Mouse (Mus musculus): Measurements from ENCODE around the gene Bcl10.
"Not testable (repeated sequence)": the region's sequence is repeated elsewhere in the genome, so short reads cannot be mapped to it uniquely, and the experiment has no call there.

The Bcl10 gene

GRCm38 (mm10) chr3:145913263-145913662 lies 9.3 kb upstream of the Bcl10 start:
- CTCF ChIA-PET = no interaction called here

GRCm38 (mm10) chr3:145913942-145914341 lies 8.7 kb upstream of the Bcl10 start:
- CTCF ChIA-PET = not testable (repeated sequence)

- CTCF ChIA-PET = no interaction called here
Observed at GRCm38 (mm10) chr3:145916374-145916773, 6.2 kb upstream of the Bcl10 start.

GRCm38 (mm10) chr3:145916826-145917225 lies 5.8 kb upstream of the Bcl10 start:
- CTCF ChIA-PET = no interaction called here

GRCm38 (mm10) chr3:145922971-145923370 lies 367 bp downstream of the Bcl10 start:
- CTCF ChIA-PET = no interaction called here

- CTCF ChIA-PET = no interaction called here
Observed at GRCm38 (mm10) chr3:145923874-145924577, 1.4 kb downstream of the Bcl10 start.

- CTCF ChIA-PET = interaction anchor here (0.7 to 1.5 kb wide), 2 partner anchors 12 to 13 kb away, joined by 3 to 5 read pairs; partner anchors contain the start of gene 2410004B18Rik
Observed at GRCm38 (mm10) chr3:145924649-145925337, 2.2 kb downstream of the Bcl10 start.

GRCm38 (mm10) chr3:145925506-145925905 lies 2.9 kb downstream of the Bcl10 start:
- CTCF ChIA-PET = interaction anchor here (0.7 to 1.5 kb wide), 2 partner anchors 11 to 12 kb away, joined by 3 to 5 read pairs; partner anchors contain the start of gene 2410004B18Rik

GRCm38 (mm10) chr3:145929525-145930400 lies 7.2 kb downstream of the Bcl10 start:
- CTCF ChIA-PET = no interaction called here

- CTCF ChIA-PET = no interaction called here
Observed at GRCm38 (mm10) chr3:145933845-145934244, 11.2 kb downstream of the Bcl10 start.

GRCm38 (mm10) chr3:145937505-145938404 lies 15.2 kb downstream of the Bcl10 start, which contains the start of gene 2410004B18Rik:
2410004B18Rik (plus strand) TSS chr3:145938014.
- CTCF ChIA-PET = interaction anchor here (1.0 to 1.1 kb wide), 2 partner anchors 12 kb away, joined by 3 to 7 read pairs; no protein-coding TSS in a partner anchor

GRCm38 (mm10) chr3:145938405-145939349 lies 16.1 kb downstream of the Bcl10 start:
- CTCF ChIA-PET = interaction anchor here (0.6 to 1.1 kb wide), 3 partner anchors 11 to 76 kb away, joined by 3 to 7 read pairs (median 3); no protein-coding TSS in a partner anchor

- CTCF ChIA-PET = interaction anchor here (0.6 kb wide), 1 partner anchor 75 kb away, joined by 3 read pairs; no protein-coding TSS in a partner anchor
Observed at GRCm38 (mm10) chr3:145939402-145939801, 16.8 kb downstream of the Bcl10 start.

- CTCF ChIA-PET = no interaction called here
Observed at GRCm38 (mm10) chr3:145939971-145940370, 17.4 kb downstream of the Bcl10 start.

- CTCF ChIA-PET = interaction anchor here (0.6 to 1.5 kb wide), 2 partner anchors 235 to 410 kb away, joined by 3 to 5 read pairs; no protein-coding TSS in a partner anchor
Observed at GRCm38 (mm10) chr3:145941971-145942370, 19.4 kb downstream of the Bcl10 start.

- CTCF ChIA-PET = interaction anchor here (0.5 kb wide), 1 partner anchor 233 kb away, joined by 3 read pairs; no protein-coding TSS in a partner anchor
Observed at GRCm38 (mm10) chr3:145944348-145944747, 21.7 kb downstream of the Bcl10 start.

- CTCF ChIA-PET = no interaction called here
Observed at GRCm38 (mm10) chr3:145945904-145946303, 23.3 kb downstream of the Bcl10 start.

- CTCF ChIA-PET = no interaction called here
Observed at GRCm38 (mm10) chr3:145946654-145947053, 24.1 kb downstream of the Bcl10 start.

GRCm38 (mm10) chr3:145947539-145948204 lies 25.1 kb downstream of the Bcl10 start:
- CTCF ChIA-PET = no interaction called here
